Mouse (Mus musculus): ENCODE data around the gene Nalcn. TPM values are rescaled to one million over a fixed set of nuclear protein-coding genes. Genes with fewer than 3 reads are reported as not detected.

Gene Nalcn
- total and polyA plus RNA-seq, 3 experiments, result 0.33 to 0.63 (median 0.50) TPM

DNA sequence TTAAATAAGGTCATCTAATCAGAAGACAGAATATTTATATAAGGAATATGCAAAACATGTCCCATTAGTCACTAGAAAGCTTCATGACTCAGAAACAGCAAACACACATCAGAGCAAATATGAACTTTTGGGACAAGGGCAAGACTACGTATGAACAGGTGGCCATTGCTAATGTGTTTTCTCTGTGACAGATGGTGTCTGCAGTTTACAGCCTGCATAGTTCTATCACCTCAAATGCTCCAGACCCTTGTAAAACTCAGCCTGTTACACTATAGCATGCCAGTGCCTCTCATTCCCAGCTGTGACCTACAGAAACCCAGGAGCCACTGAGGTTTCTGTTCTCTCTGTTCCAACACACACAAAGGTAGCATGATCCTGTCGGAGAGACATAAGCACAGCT lies 91.3 kb downstream of the Nalcn start:
- WGBS, result 84% methylated on average over 2 of the region's 2 CpGs
- Histone ChIP-seq H3K27ac (no peak overlapping the region), H3K4me1 (ENCODE audit: control insufficient read depth, insufficient read depth, low read length) (peaks cover 2% of the 10 kb centered on the region; the same call in 1 of the 2 replicates), H3K9ac (ENCODE audit: low read depth, low read length) (no peak overlapping the region), H3K27me3 (ENCODE audit: control insufficient read depth, insufficient read depth, low read length) (no peaks in the 10 kb centered on the region), H3K79me2 (replicated peaks; ENCODE audit: control insufficient read depth, insufficient read depth, low read length) (no peaks in the 10 kb centered on the region), H3K4me3 (no peak overlapping the region), H3K36me3 (ENCODE audit: control insufficient read depth, insufficient read depth, low read length) (no peaks in the 10 kb centered on the region)
- intact Hi-C loops (cut with DNase I), result no loop called here
- no peak for DNase-seq
- TF ChIP-seq EP300 (IDR thresholded peaks at IDR 0.05; ENCODE audit: insufficient read depth, low read depth, low read length), result no peak
- no peak for TF ChIP-seq CTCF (IDR thresholded peaks at IDR 0.05)
- TF ChIP-seq POLR2A (IDR thresholded peaks at IDR 0.05; ENCODE audit: insufficient read depth, low read depth, low read length), result no peak

DNA sequence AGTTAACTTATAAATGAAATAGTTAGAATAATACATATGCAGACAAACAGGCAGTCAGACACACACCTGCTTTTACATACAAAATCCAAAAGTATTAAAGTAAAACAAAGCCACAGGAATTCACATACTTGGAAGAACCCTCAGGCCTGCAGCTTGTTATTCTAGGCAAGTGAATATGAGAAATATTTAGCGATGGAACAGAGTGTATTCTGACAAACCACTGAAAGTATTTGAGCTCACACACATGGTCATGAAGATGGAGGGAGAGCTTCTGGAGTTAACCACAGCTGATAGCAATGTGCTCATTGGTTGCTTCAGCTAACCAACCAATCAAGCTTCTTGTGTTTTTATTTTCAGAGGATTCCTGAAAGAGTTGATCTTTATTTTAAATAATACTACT lies 93.9 kb downstream of the Nalcn start:
- TF ChIP-seq EP300 (IDR thresholded peaks at IDR 0.05; ENCODE audit: insufficient read depth, low read depth, low read length), result no peak
- TF ChIP-seq CTCF (IDR thresholded peaks at IDR 0.05), result no peak
- no peak for TF ChIP-seq POLR2A (IDR thresholded peaks at IDR 0.05; ENCODE audit: insufficient read depth, low read depth, low read length)
- DNase-seq, result no peak
- Histone ChIP-seq H3K27ac (no peak overlapping the region), H3K4me1 (ENCODE audit: control insufficient read depth, insufficient read depth, low read length) (peaks cover 2% of the 10 kb centered on the region; the same call in 1 of the 2 replicates), H3K36me3 (ENCODE audit: control insufficient read depth, insufficient read depth, low read length) (no peaks in the 10 kb centered on the region), H3K79me2 (replicated peaks; ENCODE audit: control insufficient read depth, insufficient read depth, low read length) (no peaks in the 10 kb centered on the region), H3K4me3 (no peak overlapping the region), H3K27me3 (ENCODE audit: control insufficient read depth, insufficient read depth, low read length) (no peaks in the 10 kb centered on the region), H3K9ac (ENCODE audit: low read depth, low read length) (no peak overlapping the region)
- WGBS, result 67% methylated on average over 1 of the region's 1 CpGs
- intact Hi-C loops (cut with DNase I), result no loop called here

DNA sequence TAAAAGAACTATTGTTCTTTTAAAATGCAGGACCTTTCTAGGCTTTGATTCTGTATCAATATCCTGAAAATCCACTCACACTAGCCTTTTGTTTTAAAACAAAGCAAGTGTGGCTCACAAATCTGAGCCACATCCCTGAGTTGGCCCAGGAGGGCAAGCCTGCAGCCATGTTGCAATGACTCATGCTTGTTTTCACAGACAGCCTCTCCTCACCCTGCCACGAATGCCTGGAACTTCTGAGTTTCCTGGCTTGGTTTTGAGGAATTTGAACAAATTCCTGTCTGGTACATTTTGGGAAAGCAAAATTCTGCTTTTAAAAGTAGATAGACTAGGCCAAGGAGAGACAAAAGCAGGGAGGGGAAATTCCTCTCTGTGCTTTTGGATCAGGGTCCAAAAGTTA lies 95.7 kb downstream of the Nalcn start:
- intact Hi-C loops (cut with DNase I), result no loop called here
- no peaks in the 10 kb centered on the region for H3K27me3 ChIP-seq (ENCODE audit: control insufficient read depth, insufficient read depth, low read length)
- H3K36me3 ChIP-seq (ENCODE audit: control insufficient read depth, insufficient read depth, low read length), result no peaks in the 10 kb centered on the region
- H3K27ac ChIP-seq, result peak overlapping the region; percentile 12
- TF ChIP-seq POLR2A (IDR thresholded peaks at IDR 0.05; ENCODE audit: insufficient read depth, low read depth, low read length) (no peak), CTCF (IDR thresholded peaks at IDR 0.05) (no peak), EP300 (IDR thresholded peaks at IDR 0.05; ENCODE audit: insufficient read depth, low read depth, low read length) (no peak)
- DNase-seq, result peak; percentile 16 to 54
- H3K4me3 ChIP-seq, result no peak overlapping the region
- H3K9ac ChIP-seq (ENCODE audit: low read depth, low read length), result no peak overlapping the region
- H3K79me2 ChIP-seq (replicated peaks; ENCODE audit: control insufficient read depth, insufficient read depth, low read length), result no peaks in the 10 kb centered on the region
- peaks cover 2% of the 10 kb centered on the region; the same call in 1 of the 2 replicates for H3K4me1 ChIP-seq (ENCODE audit: control insufficient read depth, insufficient read depth, low read length)
- 22% methylated on average over 1 of the region's 1 CpGs for WGBS

DNA sequence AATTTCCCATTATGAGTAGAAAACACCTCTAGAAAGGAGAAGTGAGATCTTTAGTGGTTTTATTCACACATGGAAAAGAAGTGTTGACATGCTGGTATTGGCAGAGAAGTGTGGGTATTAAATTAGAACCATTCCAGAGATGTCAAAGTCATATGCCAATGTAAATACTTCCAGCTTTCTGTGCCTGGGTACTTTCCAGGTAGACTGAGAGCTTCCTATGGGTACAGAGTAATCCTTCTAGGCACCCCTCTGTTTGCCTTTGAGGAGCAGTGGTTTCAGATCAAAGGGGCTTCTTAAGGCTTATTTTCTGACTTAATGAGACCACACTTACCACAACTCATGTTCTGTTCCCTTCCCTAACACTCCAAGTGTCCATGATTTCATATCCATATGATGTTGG lies 97.8 kb downstream of the Nalcn start:
- Histone ChIP-seq H3K36me3 (ENCODE audit: control insufficient read depth, insufficient read depth, low read length) (no peaks in the 10 kb centered on the region), H3K9ac (ENCODE audit: low read depth, low read length) (no peak overlapping the region), H3K27ac (no peak overlapping the region), H3K4me1 (ENCODE audit: control insufficient read depth, insufficient read depth, low read length) (peaks cover 2% of the 10 kb centered on the region; the same call in 1 of the 2 replicates), H3K79me2 (replicated peaks; ENCODE audit: control insufficient read depth, insufficient read depth, low read length) (no peaks in the 10 kb centered on the region), H3K4me3 (no peak overlapping the region), H3K27me3 (ENCODE audit: control insufficient read depth, insufficient read depth, low read length) (no peaks in the 10 kb centered on the region)
- no peak for TF ChIP-seq EP300 (IDR thresholded peaks at IDR 0.05; ENCODE audit: insufficient read depth, low read depth, low read length)
- TF ChIP-seq CTCF (IDR thresholded peaks at IDR 0.05), result no peak
- intact Hi-C loops (cut with DNase I), result no loop called here
- DNase-seq, result no peak

DNA sequence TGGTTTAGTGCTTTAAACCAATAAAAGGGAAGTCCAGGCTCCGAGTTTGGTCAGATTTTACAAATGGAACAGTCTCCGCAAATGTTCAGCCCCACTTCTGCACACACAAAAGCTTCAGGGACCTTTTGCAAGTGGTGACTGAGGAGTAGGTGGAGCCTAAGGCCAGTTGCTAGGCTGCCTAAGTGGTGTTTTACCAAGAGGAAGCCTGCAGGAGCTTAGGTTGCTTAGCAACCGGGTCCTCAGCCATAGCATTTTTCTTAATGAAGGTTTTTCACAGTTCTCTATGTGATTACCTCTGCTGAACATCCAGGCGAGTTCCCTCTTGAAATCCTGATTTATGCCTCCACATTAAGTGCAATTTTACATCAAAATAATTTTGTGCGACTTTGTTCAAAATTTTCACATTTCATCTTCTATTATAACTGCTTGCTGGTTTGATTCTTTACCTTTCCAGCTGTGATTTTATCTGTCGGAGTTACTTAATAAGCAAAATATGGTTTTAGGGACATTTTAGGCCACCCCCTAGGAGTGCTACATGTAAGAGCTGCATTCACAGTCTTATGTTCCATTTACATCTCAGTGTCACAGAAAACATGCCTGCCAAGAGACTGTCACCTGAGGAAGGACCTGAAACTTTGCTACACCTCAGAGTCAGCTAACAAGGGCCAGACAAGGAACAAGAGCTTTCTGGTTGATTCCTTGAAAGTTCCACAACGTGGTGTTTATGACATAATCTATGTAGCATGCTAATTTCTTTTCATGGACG lies 113.4 kb downstream of the Nalcn start:
- no peaks in the 10 kb centered on the region for H3K79me2 ChIP-seq (replicated peaks; ENCODE audit: control insufficient read depth, insufficient read depth, low read length)
- H3K27ac ChIP-seq, result no peak overlapping the region
- H3K36me3 ChIP-seq (ENCODE audit: control insufficient read depth, insufficient read depth, low read length), result no peaks in the 10 kb centered on the region
- 44% methylated on average over 8 of the region's 8 CpGs for WGBS
- intact Hi-C loops (cut with DNase I), result no loop called here
- TF ChIP-seq POLR2A (IDR thresholded peaks at IDR 0.05; ENCODE audit: insufficient read depth, low read depth, low read length) (no peak), EP300 (IDR thresholded peaks at IDR 0.05; ENCODE audit: insufficient read depth, low read depth, low read length) (no peak), CTCF (IDR thresholded peaks at IDR 0.05) (no peak)
- H3K27me3 ChIP-seq (ENCODE audit: control insufficient read depth, insufficient read depth, low read length), result no peaks in the 10 kb centered on the region
- no peaks in the 10 kb centered on the region for H3K4me1 ChIP-seq (ENCODE audit: control insufficient read depth, insufficient read depth, low read length)
- H3K4me3 ChIP-seq, result no peak overlapping the region
- no peak overlapping the region for H3K9ac ChIP-seq (ENCODE audit: low read depth, low read length)
- DNase-seq, result no peak

DNA sequence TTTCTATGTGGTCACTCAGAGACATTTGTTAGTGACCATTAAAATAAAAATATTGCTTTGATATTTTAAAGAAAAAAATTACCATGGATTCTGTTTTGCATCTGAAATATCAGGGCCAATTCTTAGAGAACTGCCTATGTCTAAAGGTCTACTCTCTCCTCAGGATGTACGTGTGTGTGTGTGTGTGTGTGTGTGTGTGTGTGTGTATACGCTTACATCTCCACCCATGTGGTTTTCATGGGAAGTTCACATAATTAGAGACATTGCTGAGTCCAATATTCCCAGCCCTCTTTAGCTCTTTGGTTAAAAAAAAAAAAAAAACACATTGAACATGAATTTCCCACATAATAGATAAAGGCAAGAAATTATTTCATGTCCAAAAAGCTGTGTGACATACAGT lies 114.0 kb downstream of the Nalcn start:
- WGBS, result 81% methylated on average over 2 of the region's 2 CpGs
- Histone ChIP-seq H3K4me1 (ENCODE audit: control insufficient read depth, insufficient read depth, low read length) (no peaks in the 10 kb centered on the region), H3K27ac (no peak overlapping the region), H3K9ac (ENCODE audit: low read depth, low read length) (no peak overlapping the region), H3K36me3 (ENCODE audit: control insufficient read depth, insufficient read depth, low read length) (no peaks in the 10 kb centered on the region), H3K27me3 (ENCODE audit: control insufficient read depth, insufficient read depth, low read length) (no peaks in the 10 kb centered on the region), H3K4me3 (no peak overlapping the region), H3K79me2 (replicated peaks; ENCODE audit: control insufficient read depth, insufficient read depth, low read length) (no peaks in the 10 kb centered on the region)
- no peak for DNase-seq
- intact Hi-C loops (cut with DNase I), result no loop called here
- TF ChIP-seq CTCF (IDR thresholded peaks at IDR 0.05), result no peak
- no peak for TF ChIP-seq POLR2A (IDR thresholded peaks at IDR 0.05; ENCODE audit: insufficient read depth, low read depth, low read length)
- TF ChIP-seq EP300 (IDR thresholded peaks at IDR 0.05; ENCODE audit: insufficient read depth, low read depth, low read length), result no peak
